Mouse (Mus musculus) lung, postnatal 25 days (tissue): Measurements from ENCODE around the gene Coro2b.

Experiments
- DNase-seq: peaks from one replicate; pipeline ENCODE4 v3.0.0; 2022; ENCODE audit warnings: low spot score

Coro2b gene

GRCm38 (mm10) chr9:62536655-62537631 is at the start of gene Coro2b:
Gene Coro2b (minus strand): TSS chr9:62537044.
- peak; percentile 82 for DNase-seq

- DNase-seq, result no peak
Observed at GRCm38 (mm10) chr9:62577558-62577957, 40.7 kb upstream of the Coro2b start.

GRCm38 (mm10) chr9:62569121-62569520 is 32.3 kb upstream of the Coro2b start:
- no peak for DNase-seq

GRCm38 (mm10) chr9:62567818-62568217 is 31.0 kb upstream of the Coro2b start:
- DNase-seq, result no peak

- no peak for DNase-seq
Observed at GRCm38 (mm10) chr9:62562236-62562635, 25.4 kb upstream of the Coro2b start.

- DNase-seq, result no peak
Observed at GRCm38 (mm10) chr9:62560432-62560831, 23.6 kb upstream of the Coro2b start.

- DNase-seq, result peak; percentile 69
Observed at GRCm38 (mm10) chr9:62560006-62560405, 23.2 kb upstream of the Coro2b start.

GRCm38 (mm10) chr9:62559446-62559845 is 22.6 kb upstream of the Coro2b start:
- DNase-seq, result no peak

GRCm38 (mm10) chr9:62558058-62558457 is 21.2 kb upstream of the Coro2b start:
- DNase-seq, result no peak

GRCm38 (mm10) chr9:62556748-62557147 is 19.9 kb upstream of the Coro2b start:
- DNase-seq, result no peak

GRCm38 (mm10) chr9:62555258-62555856 is 18.5 kb upstream of the Coro2b start:
- peak; percentile 51 for DNase-seq

GRCm38 (mm10) chr9:62554606-62555005 is 17.8 kb upstream of the Coro2b start:
- no peak for DNase-seq

GRCm38 (mm10) chr9:62553366-62553940 is 16.6 kb upstream of the Coro2b start:
- peak; percentile 67 for DNase-seq

GRCm38 (mm10) chr9:62551531-62551930 is 14.7 kb upstream of the Coro2b start:
- DNase-seq, result no peak

GRCm38 (mm10) chr9:62550661-62551093 is 13.8 kb upstream of the Coro2b start:
- peak; percentile 65 for DNase-seq

GRCm38 (mm10) chr9:62549809-62550208 is 13.0 kb upstream of the Coro2b start:
- DNase-seq, result peak; percentile 92

GRCm38 (mm10) chr9:62547476-62547875 is 10.6 kb upstream of the Coro2b start:
- DNase-seq, result no peak

GRCm38 (mm10) chr9:62544856-62545255 is 8.0 kb upstream of the Coro2b start:
- no peak for DNase-seq

GRCm38 (mm10) chr9:62543878-62544277 is 7.0 kb upstream of the Coro2b start:
- no peak for DNase-seq

GRCm38 (mm10) chr9:62541606-62542005 is 4.8 kb upstream of the Coro2b start:
- DNase-seq, result no peak

- DNase-seq, result no peak
Observed at GRCm38 (mm10) chr9:62541182-62541581, 4.3 kb upstream of the Coro2b start.

- DNase-seq, result no peak
Observed at GRCm38 (mm10) chr9:62540736-62541135, 3.9 kb upstream of the Coro2b start.

- DNase-seq, result no peak
Observed at GRCm38 (mm10) chr9:62540166-62540565, 3.3 kb upstream of the Coro2b start.
